Mouse (Mus musculus): Measurements from ENCODE around the gene Dnajc30.
A peak's percentile ranks its signal among the peaks of the same experiment; 100 is the strongest.
"Not testable (repeated sequence)": the region's sequence is repeated elsewhere in the genome, so short reads cannot be mapped to it uniquely, and the experiment has no call there.

Gene Dnajc30

DNA sequence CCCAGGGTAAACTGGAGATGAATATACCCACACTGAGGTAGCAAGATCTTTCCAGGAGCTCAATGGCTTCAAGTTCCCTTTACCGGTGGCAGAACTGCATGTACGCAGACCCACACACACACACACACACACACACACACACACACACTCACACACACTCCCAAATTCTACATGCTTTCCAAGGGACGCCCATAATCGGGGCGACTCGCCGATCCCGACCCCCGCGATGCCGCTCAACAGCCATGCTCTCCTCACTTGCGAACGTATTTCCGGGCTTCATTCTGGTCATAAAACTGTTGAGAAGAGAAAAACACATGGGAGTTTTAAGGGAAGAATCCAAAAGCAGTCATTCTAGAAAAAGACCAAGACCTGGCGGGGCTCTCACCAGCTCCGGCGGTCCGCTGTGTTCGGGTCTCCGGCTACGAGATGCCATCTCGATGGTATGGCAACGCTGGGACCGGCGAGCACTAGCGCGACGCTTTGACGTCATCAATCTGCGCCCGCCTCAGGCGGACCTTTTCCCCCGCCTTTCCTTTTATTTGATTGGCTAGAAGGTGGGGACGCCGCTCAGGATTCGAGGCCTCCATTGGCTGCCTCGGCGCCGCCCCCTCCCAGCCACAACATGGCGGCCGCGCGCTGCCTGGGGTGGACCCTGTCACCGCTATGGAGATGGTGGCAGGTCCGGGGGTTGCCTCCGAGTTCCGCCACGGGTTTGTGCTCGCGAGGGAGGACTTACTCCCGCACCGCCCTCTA, at the start of gene Dnajc30:
Dnajc30 (plus strand) TSS at position 574 of the 753 bp plus-strand sequence.
- DNase-seq (ENCODE audit: low spot score), result peak; percentile 96

DNA sequence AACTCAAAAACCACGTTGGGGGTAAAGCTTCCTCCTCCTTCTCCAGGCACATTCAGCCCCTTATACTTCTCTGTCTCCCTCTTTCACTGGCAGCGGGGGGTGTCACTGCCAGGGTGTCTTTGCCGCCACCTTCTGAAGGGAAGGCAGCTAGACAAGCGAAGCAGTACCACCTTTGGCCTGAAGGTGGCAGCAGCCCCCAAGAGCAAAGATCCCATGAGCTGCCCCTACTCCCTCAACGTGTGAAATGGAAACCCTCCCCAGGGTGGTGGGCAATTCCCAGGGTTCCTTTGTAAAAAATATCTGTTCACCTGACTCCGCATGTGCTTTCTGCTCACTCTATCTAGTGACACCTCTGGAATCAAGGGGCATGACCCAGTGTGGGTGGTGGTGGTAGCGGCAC, 48.5 kb upstream of the Dnajc30 start:
- DNase-seq (ENCODE audit: low spot score), result peak; percentile 87

DNA sequence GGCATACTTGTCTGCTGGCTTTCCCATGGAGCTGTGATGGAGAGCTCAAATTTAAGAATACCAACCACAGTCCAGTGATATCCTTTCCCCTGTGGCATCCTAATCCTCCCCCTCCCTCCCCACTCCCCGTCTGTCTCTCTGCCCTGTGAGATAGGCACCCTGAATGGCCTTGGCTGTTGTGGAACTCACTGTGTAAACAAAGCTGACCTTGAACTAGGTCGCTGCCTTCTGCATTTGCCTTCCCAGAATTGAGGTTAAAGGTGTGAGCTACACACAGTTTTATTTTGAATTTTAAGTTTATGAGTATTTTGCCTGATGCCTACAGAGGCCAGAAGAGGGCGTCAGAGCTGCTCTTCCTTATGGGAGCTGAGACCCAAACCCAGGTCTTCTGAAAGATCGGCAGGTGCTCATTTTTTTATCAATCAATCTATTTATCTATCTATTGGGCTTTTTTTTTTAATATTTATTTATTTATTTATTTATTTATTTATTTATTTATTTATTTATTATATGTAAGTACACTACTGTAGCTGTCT, 47.7 kb upstream of the Dnajc30 start:
- DNase-seq (ENCODE audit: low spot score), result no peak

DNA sequence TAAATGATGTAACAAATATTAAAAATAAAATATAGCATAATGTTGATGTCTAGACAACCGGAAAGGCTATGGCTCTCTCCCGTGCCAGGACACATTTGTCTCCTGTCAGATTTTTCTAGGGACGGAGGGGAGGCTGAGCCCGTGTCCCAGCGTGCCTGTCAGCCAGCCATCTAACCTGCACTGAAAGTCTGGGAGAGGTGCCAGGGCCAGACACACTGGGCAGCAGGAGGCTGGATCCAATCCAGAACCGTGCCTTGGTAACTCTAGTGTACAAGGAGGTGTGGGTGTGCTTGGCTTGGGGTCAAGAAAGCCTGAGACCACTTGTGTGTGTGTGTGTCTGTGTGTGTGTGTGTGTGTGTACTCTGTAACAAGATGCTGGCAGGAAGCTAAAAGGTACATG, 42.2 kb upstream of the Dnajc30 start:
- DNase-seq (ENCODE audit: low spot score), result no peak

DNA sequence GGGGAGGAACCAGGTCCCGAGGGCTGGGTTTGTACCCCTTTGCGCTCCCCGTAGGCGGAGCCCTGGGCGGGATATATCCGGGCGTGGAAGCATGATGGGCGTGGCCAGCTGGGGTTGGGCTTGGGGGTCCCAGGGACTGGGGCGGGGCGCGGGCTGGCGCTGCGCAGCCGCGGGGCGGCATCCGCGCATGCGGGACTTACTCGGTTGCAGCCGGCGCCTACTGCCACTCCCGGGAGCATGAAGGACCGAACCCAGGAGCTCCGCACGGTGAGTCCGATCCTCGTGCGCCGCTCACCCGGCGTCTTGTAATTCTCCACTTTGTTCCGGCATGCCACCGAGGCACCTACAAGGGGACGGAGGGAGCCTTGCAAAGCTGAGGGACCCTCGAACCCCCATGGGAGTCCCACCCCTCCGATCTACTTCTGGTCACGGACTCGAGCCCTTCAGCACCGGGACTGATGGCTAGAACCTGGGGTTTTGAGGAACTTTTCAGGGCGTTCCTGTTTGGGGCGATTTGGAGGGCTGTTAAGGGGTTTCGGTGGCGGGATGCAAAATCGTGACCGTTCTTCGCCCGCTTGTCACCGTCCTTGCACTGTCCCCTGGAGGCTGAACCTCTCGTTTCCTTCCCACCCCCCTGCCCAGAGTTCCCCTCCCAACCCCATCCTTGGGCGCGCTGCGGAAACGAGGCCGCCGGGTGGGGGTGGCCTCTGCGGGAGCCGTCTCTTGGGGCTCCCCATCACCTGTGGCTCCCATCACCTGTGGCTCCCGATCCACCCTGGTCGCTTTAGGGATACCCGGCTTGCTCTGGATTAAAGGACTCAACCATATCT, 40.4 kb upstream of the Dnajc30 start, which contains the start of gene Stx1a:
Stx1a (plus strand) TSS at position 139 of the 830 bp plus-strand sequence.
- peak; percentile 80 for DNase-seq (ENCODE audit: low spot score)

DNA sequence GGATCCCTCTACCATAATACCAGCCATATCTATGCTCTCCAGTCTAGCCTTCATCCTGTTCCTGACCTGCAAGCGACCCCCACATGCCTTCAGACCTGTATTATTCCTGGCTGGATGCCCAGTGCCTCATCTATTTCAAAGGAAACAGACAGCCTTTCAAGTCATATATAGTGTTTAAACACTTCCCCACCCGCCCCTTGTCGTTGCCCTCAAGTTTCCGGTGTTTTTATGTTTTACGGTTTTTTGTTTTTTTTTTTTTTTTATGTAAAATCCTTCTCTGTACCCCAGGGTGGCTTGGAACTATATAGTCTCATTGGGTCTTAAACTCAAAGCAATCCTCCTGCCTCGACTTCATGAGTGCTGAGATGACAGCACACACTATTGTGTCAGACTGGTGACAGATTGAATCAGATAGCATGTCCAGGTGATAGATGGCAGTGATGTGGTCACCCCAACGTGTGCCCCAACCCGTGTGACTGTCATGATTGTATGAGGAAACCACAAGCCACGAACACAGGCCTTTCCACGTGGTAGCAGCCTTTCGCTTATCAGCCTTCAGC, 39.3 kb upstream of the Dnajc30 start:
- no peak for DNase-seq (ENCODE audit: low spot score)

DNA sequence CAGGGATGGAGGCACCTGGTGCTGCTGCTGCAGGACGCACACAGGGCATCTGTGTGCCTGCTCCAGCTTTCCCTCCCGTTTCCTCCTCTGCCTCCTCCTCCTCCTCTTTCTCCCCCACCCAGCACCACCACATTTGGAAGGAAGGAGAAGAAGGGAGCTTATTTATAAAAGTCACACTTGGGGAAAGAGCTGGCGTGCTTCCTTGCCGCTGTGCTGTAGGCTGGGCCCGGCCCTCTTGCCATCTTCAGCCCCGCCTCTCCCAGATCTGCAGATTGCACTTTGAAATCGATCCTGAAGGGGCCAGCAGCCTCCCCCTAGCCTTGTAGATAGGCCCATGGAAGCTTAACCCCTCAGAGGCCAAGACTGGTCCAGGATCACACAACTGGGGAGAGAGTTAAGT, 38.1 kb upstream of the Dnajc30 start:
- no peak for DNase-seq (ENCODE audit: low spot score)

DNA sequence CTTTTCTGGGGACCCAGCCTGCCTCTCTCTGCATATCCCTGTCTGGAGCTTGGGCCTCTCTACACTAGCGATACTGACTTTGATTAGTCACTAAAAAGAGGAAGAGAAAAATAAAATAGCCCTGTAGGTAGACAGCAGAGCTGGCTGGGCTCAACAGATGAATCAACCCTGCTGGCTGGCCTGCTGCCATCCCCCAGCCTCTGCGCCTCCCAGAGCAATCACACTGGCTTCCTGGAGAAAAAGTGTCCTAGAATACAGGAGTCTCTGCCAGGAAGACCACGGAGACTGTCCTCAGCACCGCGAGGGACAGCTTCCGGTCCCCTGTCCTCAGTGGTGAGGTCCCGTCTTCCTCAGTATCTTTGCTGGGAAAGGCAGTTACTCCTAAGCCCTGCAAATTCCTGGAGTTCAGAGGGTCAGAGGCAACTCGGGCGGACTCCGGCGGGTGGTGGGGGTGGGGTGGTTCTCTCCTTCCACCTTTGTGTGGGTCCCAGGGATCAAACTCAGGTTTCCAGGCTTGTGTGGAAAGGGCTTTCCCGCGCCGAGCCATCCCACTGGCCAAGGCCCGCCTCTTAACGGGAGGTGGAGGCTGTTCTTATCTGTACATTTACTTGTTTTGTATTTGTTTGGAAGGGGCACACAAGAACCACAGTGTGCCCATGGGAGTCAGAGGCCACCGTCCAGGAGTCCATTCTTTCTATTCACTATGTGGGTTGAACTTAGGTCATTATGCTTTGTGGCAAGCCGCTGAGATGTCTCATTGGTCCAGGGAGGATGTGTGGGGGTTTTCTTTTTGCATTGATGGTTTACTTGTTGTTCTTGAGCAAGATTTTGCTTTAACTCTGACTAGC, 34.8 kb upstream of the Dnajc30 start:
- DNase-seq (ENCODE audit: low spot score), result peak; percentile 38

DNA sequence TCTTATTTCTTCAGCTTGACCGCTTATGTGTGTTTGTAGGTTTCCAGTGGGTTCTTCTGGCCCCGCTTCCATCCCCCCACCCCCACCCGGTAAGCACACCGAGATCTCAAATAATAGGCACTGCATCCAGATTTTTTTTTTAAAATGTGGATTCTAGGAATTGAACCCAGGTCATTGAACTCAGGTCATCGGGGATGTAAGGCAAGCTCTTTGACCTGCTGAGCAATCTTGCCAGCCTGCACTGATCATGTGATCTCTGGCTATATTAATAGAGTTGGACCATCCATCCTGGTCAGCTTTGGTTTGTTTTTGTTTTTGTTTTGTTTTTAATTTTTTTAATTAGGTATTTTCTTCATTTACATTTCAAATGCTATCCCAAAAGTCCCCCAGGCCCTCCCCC, 31.4 kb upstream of the Dnajc30 start:
- DNase-seq (ENCODE audit: low spot score), result no peak

DNA sequence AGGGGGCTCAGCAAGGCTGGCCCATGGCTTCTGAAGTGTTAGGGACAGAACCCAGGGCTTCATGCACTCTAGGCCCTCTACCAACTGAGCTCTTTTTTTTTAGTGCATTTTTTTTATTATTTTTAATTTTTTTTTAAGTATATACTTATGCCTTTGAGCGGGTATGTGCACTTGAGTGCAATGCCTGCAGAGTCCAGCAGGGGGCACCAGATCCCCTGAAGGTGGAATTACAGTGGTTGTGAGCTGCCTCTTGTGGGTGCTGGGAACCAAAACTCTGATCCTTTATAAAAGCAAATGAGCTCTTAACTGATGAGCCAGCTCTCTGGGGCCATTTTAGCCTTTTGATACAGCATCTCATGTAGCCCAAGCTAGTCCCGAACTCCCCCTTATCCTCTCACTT, 29.4 kb upstream of the Dnajc30 start:
- DNase-seq (ENCODE audit: low spot score), result no peak

DNA sequence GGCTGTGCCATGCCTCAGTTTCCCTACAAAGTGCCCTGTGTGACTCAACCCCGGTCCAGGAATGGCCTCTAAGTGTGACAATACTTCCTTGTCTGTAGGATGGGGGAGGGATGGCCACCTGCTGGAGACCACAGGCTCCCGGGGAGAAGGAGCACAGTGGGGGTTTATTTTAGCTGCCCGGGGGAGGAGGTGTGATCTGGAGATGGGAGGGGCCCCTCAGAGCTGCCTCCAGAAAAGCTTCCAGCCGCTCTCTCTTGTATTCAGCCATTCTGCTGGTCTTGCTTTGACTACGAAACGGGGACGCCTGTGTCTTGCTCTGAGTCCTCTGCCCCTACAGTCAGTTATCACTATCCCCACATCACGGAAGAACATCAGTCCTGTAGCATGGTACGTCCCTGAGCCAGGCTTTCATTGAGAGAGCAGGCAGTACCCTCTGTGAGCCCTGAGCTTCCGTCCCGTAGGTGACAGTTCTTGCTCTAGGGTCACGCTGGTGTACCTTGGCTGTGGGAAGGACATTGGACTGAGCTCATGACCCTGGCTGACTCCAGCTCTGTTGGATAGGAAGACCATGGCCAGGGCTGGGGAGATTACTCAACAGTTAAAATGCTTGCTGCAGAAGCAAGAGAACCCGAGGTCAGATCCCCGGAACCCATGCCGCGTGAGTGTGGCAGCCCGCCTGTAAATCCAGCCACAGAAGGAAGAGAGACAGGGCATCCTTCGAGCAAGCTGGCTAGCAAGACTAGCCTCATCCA, 28.2 kb upstream of the Dnajc30 start:
- DNase-seq (ENCODE audit: low spot score), result no peak

DNA sequence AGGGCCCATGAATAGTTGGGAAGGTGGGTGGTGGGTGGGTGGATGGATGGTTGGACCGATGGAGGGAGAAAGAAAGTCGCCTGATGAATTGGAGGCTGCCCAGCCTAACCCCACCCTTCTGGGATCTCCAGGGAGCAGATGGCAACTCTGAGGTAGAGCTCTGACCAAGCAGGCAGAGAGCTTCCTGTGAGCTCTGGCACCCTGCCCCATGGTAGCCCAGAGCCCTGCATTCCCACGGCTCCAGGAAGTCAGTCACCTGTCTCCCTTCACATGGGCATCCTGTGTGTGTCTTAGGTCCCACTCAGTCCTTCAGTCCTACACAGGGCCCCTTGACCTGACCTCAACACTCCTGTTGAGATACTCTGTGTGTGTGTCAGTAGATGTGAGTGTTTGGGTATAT, 26.1 kb upstream of the Dnajc30 start:
- DNase-seq (ENCODE audit: low spot score), result no peak

DNA sequence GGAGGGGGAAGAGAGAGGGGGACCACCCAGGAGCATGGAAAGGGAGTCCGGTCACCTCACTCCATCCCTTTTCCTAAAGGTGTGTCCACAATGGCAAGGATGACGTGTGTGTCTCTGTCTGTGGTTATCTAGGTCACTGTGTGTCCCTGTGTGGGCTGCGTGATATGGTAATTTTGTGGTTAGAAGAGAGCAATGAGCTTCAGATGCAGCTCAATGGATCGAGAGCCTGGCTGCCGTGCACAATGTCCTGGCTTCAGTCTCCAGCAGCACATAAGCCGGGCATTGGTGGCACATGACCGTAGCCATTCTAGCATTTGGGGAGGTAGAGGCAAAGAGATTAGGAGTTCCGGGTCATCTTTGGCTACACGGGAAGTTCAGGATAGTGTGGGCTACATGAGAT, 24.5 kb upstream of the Dnajc30 start:
- DNase-seq (ENCODE audit: low spot score), result no peak

DNA sequence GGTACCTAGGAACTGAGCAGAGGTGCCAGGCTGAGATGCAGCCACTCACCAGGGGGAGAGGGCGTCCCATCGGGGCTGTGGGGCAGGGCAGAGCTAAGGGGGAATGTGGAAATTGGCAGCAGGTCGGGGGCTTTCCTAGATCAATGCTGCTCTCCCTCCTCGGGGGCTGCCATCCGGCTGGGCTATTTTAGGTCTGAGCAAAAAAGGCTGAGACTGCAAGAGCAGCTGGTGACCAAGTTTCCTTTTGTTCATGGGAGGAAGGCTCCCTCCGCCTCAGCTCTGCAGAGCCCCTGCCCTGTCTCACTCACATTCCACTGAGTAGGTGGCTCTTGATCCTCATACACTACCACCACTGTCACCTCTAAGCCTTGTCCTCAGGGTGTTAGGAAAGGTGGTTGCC, 23.9 kb upstream of the Dnajc30 start:
- no peak for DNase-seq (ENCODE audit: low spot score)

DNA sequence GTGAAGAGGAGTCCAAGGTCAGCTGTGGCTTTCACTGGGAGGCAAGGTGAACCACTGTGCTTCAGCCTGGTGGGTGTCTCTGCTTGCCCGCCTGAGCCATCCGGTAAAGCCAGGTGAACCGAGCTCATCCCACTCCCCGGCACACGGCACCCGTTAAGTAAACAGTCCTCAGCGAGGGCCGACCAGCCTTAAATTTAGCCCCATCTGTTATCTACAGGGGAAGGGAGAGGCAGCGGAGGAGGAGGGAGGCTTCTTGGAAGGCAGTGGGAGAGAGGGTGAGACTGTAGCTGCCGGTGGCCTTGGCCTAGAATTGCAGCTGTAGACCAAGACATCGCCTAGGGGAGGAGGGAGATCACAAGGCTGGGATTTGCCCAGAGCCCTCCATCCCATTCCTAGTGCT, 23.2 kb upstream of the Dnajc30 start:
- DNase-seq (ENCODE audit: low spot score), result no peak

DNA sequence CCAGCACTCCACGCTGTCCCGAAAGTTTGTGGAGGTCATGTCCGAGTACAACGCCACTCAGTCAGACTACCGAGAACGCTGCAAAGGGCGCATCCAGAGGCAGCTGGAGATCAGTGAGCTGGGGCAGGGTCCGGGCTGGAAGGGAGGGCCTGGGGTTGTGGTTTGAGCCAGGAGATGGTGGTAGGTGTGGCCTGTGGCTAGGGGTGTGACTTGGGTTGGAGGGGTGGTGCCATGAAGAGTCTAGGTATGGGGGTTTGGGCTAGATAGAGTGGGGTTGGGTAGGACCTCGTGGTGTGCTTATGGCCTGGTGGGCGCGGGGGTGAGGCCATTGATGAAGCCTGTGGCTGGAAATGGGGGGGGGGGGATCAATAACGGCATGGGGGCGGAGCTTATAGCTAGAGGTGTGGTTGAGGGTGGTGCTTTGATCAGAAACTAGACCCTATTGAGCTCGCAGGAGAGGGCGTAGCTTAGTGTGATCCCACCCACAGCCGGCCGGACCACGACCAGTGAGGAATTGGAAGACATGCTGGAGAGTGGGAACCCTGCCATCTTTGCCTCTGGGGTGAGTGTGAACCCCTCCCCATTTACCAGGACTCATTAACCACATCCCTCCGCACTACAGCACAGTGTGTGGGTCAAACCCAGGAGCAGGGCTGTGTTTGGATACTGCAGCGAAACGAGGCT, 21.8 kb upstream of the Dnajc30 start:
- no peak for DNase-seq (ENCODE audit: low spot score)

DNA sequence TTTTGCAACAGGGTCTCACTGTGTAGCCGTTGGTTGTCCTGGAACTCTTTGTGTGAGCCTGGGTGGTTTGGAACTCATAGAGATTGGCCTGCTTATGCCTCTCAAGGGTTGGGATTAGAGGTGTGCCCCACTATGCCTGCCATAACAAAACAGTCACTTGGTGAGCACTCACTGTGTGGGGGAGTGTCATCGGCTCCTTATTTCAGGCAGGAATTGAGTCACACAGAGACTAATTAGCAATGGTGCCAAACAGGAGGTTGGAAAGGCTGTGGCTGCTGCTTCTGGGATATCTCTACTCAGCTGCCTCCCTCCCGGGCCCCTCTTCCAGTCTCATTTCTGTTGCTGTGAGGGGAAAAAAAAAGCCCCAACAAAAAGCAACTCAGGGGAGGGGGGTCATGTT, 19.4 kb upstream of the Dnajc30 start:
- no peak for DNase-seq (ENCODE audit: low spot score)

DNA sequence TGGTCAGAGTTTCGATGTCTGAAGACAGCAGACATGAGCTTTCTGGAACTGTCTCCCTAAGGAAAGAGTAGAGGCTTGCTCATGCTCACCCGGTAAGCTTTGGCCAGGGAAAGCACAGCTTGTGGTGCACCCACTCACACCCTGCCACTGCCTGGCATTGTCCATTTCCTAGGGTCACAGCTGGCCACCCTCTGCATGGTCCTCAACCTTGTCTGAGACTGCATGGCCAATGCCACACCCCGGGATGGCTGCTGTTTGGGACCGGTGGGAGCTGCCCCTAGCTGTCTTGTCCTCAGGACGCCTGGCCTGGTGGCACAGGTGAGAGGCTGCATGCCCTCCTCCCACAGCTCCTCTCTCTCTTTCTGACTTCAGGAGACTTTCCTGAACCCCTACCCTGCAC, 15.5 kb upstream of the Dnajc30 start:
- DNase-seq (ENCODE audit: low spot score), result no peak

DNA sequence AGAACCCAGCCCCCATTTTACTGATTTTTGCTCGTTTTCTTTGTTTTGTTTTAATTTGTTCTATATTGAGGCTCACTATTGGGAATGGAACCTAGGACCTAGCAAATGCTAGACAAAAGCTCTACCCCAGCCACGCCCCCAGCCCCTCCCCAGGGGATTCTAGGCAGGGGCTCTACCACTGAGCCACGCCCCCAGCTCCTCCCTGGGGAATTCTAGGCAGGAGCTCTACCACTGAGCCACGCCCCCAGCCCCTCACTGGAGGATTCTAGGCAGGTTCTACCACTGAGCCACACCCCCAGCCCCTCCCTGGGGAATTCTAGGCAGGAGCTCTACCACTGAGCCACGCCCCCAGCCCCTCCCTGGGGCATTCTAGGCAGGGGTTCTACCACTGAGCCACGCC, 14.7 kb upstream of the Dnajc30 start:
- DNase-seq (ENCODE audit: low spot score), result not testable (repeated sequence)

DNA sequence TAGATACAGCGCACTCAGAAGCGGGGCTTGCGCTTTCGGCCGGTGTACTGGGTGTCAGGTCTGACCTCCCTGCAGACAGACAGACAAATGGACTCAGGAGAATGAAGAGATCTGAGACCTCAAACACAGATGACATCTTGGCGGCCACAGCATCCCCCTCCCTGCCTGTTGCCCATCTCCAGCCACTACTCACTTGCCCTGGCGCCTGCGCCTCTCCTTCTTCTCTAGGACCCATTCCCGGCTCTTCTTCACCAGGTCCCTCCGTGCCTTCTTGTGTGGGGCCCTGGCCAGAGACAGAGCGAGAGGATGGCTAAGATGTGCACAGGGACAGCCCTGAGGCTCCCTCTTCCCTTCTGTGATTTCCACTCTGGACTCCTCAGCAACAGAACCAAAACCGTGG, 10.6 kb upstream of the Dnajc30 start:
- no peak for DNase-seq (ENCODE audit: low spot score)

DNA sequence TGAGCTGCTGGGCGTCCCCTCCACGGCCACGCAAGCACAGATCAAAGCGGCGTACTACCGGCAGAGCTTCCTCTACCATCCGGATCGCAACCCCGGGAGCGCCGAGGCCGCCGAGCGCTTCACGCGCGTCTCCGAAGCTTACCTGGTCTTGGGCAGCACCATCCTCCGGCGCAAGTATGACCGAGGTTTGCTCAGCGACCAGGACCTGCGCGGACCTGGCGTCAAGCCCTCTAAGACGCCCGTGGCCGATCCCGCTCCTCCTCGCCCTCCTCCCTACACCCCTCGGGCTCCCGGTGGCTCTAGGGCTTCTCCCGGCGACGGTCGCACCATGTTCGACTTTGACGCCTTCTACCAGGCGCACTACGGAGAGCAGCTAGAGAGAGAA, 372 bp downstream of the Dnajc30 start:
- no peak for DNase-seq (ENCODE audit: low spot score)
